Mouse (Mus musculus): ENCODE measurements around the gene Mrpl36.
A peak's percentile ranks its signal among the peaks of the same experiment; 100 is the strongest.

The Mrpl36 gene

GRCm38 (mm10) chr13:73327827-73328698 is at the start of gene Mrpl36, which contains the start of gene Ndufs6:
Mrpl36 (plus strand) TSS chr13:73328513.
Ndufs6 (minus strand) TSS chr13:73328542.
- peak; percentile 95 for DNase-seq (ENCODE audit: low spot score)

- DNase-seq (ENCODE audit: low spot score): no peak
These were observed 49.1 kb upstream of the Mrpl36 start for GRCm38 (mm10) chr13:73279196-73279595.

- DNase-seq (ENCODE audit: low spot score): no peak
These were observed 45.9 kb upstream of the Mrpl36 start for GRCm38 (mm10) chr13:73282407-73282806.

- DNase-seq (ENCODE audit: low spot score): no peak
These were observed 44.8 kb upstream of the Mrpl36 start for GRCm38 (mm10) chr13:73283534-73283933.

GRCm38 (mm10) chr13:73290206-73290605 is 38.1 kb upstream of the Mrpl36 start:
- DNase-seq (ENCODE audit: low spot score): no peak

- DNase-seq (ENCODE audit: low spot score): no peak
These were observed 37.2 kb upstream of the Mrpl36 start for GRCm38 (mm10) chr13:73291102-73291501.

- DNase-seq (ENCODE audit: low spot score): no peak
These were observed 29.6 kb upstream of the Mrpl36 start for GRCm38 (mm10) chr13:73298717-73299116.

GRCm38 (mm10) chr13:73299322-73299721 is 29.0 kb upstream of the Mrpl36 start:
- no peak for DNase-seq (ENCODE audit: low spot score)

GRCm38 (mm10) chr13:73304729-73305128 is 23.6 kb upstream of the Mrpl36 start:
- DNase-seq (ENCODE audit: low spot score): no peak

- no peak for DNase-seq (ENCODE audit: low spot score)
These were observed 22.8 kb upstream of the Mrpl36 start for GRCm38 (mm10) chr13:73305398-73306084.

GRCm38 (mm10) chr13:73306085-73306410 is 22.3 kb upstream of the Mrpl36 start:
- DNase-seq (ENCODE audit: low spot score): no peak

GRCm38 (mm10) chr13:73306430-73306829 is 21.9 kb upstream of the Mrpl36 start:
- DNase-seq (ENCODE audit: low spot score): no peak

GRCm38 (mm10) chr13:73310183-73310929 is 18.0 kb upstream of the Mrpl36 start:
- peak; percentile 74 for DNase-seq (ENCODE audit: low spot score)

- no peak for DNase-seq (ENCODE audit: low spot score)
These were observed 8.3 kb upstream of the Mrpl36 start for GRCm38 (mm10) chr13:73320048-73320447.

- DNase-seq (ENCODE audit: low spot score): no peak
These were observed 5.7 kb upstream of the Mrpl36 start for GRCm38 (mm10) chr13:73322626-73323025.

GRCm38 (mm10) chr13:73323406-73323805 is 4.9 kb upstream of the Mrpl36 start:
- no peak for DNase-seq (ENCODE audit: low spot score)

GRCm38 (mm10) chr13:73330844-73331501 is 2.7 kb downstream of the Mrpl36 start:
- DNase-seq (ENCODE audit: low spot score): peak; percentile 93

GRCm38 (mm10) chr13:73331736-73332135 is 3.4 kb downstream of the Mrpl36 start:
- no peak for DNase-seq (ENCODE audit: low spot score)

GRCm38 (mm10) chr13:73336753-73337152 is 8.4 kb downstream of the Mrpl36 start:
- DNase-seq (ENCODE audit: low spot score): no peak

- DNase-seq (ENCODE audit: low spot score): no peak
These were observed 17.0 kb downstream of the Mrpl36 start for GRCm38 (mm10) chr13:73345102-73345890.

GRCm38 (mm10) chr13:73346131-73346530 is 17.8 kb downstream of the Mrpl36 start:
- DNase-seq (ENCODE audit: low spot score): no peak

Measured in testis, postnatal 10 days (tissue).